Mouse (Mus musculus): ENCODE data around the gene Pxylp1.
"Not testable (repeated sequence)": the region's sequence is repeated elsewhere in the genome, so short reads cannot be mapped to it uniquely, and the experiment has no call there.

Pxylp1 gene

GRCm38 (mm10) chr9:96892546-96892945 lies at the start of gene Pxylp1:
TSS of gene Pxylp1 (minus strand) at chr9:96892669.
- DNase-seq, result no peak

GRCm38 (mm10) chr9:96938887-96939286 lies 46.4 kb upstream of the Pxylp1 start:
- DNase-seq, result peak; percentile 55

DNA sequence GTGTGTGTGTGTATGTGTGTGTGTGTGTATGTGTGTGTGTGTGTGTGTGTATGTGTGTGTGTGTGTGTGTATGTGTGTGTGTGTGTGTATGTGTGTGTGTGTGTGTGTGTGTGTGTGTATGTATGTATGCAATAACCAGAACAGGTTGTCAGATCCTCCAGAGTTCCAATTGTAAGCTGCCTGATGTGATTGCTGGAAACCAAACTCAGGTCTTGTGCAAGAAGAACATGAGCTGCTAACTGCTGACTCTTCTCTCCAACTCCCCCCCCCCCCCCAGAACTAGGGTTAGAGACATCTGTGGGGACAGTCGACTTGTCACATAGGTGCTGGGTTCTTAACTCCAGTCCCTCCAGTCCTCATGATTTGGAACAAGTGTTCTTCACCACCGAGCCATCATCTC lies 44.0 kb upstream of the Pxylp1 start:
- DNase-seq, result not testable (repeated sequence)

GRCm38 (mm10) chr9:96935556-96936300 lies 43.3 kb upstream of the Pxylp1 start:
- DNase-seq, result no peak

DNA sequence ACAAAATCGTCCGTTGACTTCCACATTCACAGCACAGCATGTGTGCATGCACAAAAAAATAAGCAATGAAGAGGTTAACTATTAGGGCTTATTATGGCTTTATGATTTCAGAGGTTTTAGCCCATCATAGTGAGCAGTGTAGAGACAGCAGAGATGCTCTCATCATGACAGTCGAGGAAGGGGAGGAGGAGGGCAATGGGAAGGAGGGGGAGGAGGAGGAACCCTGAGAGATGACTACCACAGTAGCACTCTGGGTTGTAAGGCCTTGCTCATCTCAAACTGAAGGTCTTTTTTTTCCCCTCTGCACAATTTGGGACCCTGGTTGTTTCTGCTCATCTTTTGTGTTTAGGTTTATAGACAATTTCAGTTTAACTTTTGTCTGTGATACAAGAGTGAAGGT lies 42.3 kb upstream of the Pxylp1 start:
- DNase-seq, result no peak

DNA sequence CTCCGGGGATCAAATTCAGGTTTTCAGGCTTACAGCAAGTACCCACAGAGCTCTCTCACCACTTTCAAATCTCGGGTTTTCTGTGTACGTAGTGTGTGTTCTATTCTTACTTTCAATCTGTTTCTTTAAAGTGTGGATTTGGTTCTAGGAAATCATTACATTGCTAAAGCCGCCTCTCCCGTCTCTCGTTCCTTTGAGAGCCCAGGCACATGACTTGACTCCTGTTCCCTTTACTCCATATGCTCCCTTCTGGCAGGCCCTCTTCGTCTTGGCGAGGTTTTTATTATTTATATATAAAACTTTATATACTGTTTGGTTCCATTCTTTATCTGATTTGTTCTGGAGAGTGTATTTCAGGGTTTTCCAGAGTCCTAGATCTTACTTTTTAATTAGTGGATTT lies 40.3 kb upstream of the Pxylp1 start:
- no peak for DNase-seq

GRCm38 (mm10) chr9:96923577-96924316 lies 31.3 kb upstream of the Pxylp1 start:
- DNase-seq, result no peak

DNA sequence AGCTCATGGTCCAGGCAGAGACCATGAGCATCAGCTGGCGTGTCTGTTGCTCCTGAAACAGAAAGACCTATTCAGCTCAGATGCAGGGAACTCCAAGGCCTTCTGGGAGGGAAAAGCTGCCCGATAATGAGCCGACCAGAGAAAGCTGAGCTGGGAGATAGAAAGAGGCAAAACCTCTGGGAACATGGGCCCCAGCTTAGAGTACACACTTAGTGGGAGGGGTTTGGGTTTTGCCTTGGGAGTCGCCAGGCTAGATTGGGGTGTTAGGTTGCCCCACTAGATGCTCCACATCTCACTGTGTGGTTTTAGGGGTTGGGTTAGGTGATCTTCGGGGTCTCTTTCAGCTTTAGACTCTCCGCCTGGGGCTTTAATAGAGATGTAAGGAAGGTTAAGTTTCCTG lies 30.6 kb upstream of the Pxylp1 start:
- no peak for DNase-seq

GRCm38 (mm10) chr9:96916620-96917538 lies 24.4 kb upstream of the Pxylp1 start:
- peak; percentile 95 for DNase-seq

GRCm38 (mm10) chr9:96916076-96916475 lies 23.6 kb upstream of the Pxylp1 start:
- DNase-seq, result no peak

DNA sequence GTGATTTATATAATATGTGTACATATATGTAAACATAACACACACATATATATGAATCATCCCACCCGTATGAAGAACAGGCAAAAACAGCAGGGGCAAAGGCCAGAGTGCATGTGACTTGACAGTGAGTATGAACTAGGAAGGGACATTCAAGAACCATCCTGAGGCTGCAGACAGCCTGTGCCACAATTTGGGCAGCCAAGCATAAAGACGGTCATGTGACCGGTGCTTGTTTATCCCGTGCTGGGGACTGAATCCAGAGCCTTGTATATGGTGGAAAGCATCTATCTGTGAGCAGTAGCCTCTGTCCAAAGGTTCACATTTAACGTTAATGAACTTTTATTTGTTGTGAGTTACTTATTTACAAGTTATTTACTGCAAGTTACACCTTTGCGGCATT lies 22.4 kb upstream of the Pxylp1 start:
- peak; percentile 50 for DNase-seq

DNA sequence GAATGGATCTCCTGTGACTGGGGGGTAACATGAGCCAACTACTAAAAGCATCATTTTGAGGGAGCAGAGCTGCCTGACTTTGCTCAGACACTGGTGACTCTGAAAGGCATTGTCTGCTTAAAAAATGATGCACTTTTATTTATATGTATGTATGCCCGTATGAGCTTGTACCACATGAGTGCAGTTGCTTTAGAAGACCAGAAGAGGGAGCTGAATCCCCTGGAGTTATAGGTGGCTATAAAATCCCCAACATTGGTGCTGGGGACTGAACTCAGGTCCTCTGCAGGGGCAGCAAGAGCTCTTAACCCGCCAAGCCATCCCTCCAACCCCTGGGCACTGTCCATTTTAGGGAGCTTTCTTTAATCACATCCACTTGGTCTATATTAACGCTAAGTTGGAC lies 21.5 kb upstream of the Pxylp1 start:
- DNase-seq, result no peak

DNA sequence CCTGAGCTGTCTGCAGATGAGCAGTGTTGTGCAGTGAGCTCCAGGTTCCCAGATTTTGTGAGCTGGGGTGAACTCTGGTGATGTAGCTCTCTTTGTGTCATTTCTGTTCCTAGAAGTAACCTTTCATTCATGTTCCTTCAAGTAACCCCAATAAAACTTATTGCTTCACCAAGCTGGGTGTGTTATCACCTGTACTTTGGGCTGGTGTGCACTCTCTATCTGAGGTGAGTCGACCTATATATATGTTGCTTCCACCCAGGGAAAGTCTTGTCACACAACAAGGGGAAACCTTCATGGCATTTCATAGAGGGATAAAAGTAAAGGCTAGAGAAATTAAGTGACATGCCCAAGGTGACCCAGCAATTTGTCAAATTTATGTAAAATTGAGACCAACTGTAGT lies 17.0 kb upstream of the Pxylp1 start:
- no peak for DNase-seq

- no peak for DNase-seq
Measured at GRCm38 (mm10) chr9:96908737-96909136, 16.3 kb upstream of the Pxylp1 start.

GRCm38 (mm10) chr9:96904360-96905355 lies 12.2 kb upstream of the Pxylp1 start:
- DNase-seq, result no peak

DNA sequence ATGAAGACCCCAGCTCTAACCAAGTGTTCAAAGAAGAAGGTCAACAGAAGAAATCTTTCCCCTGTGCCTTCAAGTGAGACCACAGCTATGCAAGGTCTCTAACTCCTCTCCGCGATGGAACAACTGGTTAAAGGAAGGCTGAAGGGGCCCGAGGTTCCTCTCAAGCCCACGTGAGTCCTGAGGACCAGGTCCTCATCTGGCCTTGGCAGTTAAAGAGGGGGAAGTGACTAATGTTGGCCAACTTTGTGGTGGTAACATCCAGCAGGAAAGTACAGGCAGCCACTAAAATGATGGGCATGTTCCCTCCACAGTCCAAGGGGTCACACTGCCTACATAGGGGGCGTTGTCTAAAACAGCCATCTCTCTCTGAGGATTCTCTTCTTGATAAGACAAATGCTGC lies 7.2 kb upstream of the Pxylp1 start:
- DNase-seq, result no peak

DNA sequence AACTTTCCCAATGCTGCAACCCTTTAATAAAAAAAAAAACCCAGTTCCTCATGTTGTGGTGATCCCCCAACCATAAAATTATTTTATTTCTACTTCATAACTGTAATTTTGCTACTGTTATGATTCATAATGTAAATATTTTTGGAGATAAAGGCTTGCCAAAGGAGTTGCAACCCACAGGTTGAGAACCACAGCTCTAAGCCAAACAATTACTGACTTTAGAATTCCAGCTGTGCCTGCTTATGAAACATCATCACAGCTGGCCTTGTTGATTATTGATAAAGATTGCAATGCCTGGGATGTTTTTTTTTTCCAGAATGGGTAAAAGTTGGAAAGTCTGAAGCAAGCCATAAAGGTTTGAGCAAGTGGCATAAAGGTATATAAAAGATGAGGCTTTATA lies 6.5 kb upstream of the Pxylp1 start:
- no peak for DNase-seq

DNA sequence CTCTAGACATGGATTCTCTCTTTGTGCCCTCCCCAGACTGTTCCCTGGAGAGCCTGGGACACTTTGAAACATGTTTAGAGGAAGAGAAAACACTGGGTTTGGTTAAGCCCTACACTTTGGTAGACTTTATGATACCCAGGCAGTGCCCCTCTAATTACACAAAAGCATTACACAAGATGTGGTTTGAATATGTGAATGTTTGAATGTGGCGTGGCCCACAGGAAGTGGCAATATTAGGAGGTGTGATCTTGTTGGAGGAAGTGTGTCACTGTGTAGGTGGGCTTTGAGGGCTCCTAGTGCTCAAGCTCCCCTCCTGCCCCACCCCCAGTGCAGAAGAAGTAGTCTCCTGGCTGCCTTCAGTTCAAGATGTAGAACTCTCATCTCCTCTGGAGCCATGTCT lies 4.2 kb upstream of the Pxylp1 start:
- DNase-seq, result no peak

- no peak for DNase-seq
Measured at GRCm38 (mm10) chr9:96893582-96893981, 1.1 kb upstream of the Pxylp1 start.

GRCm38 (mm10) chr9:96891341-96892330 lies 833 bp downstream of the Pxylp1 start:
- no peak for DNase-seq

- DNase-seq, result no peak
Measured at GRCm38 (mm10) chr9:96890756-96891155, 1.7 kb downstream of the Pxylp1 start.
